Mouse (Mus musculus): ENCODE measurements around the gene Med13. TPM values are rescaled to one million over a fixed set of nuclear protein-coding genes. Genes with fewer than 3 reads are reported as not detected.
A peak's percentile ranks its signal among the peaks of the same experiment; 100 is the strongest.
"Not testable (repeated sequence)": the region's sequence is repeated elsewhere in the genome, so short reads cannot be mapped to it uniquely, and the experiment has no call there.

Med13 gene
- polyA plus RNA-seq, 1 experiment from 2014 or later: 7.0 TPM

DNA sequence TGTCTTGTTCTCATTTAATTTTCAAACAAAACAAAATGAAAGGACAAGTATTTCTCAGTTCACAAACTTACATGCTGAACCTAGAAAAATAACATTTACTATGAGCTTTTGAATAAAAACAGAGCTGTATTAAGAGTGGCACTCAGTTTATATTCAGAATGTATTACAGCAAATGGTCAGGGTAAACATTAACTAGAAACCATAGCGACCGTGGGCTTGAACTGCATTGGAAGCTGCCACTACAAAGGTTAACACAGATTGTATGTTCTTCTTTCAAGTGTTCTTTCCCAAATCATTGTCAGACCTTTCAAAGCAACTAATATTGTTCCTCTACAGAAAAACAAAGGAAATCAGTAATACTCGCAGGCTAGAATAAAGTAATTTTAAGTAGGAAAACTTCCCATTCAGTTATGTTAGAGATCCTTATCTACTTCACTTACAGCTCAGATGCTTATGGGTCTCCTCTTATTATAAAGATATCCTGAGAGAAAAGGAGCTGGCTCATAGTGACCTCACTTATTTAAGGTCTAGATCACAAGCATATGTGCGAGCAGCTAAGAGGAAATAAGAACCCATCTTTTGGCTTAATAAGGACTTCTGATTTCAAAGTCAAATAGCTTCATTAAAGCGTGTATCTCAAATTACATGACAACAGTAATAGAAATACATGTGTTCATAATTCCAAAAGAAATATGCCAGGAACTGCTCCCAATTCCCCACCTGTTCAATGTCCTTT, 9.8 kb downstream of the Med13 start:
- no peaks in the 10 kb centered on the region for H3K9me3 ChIP-seq
- H3K4me1 ChIP-seq (replicated peaks): peaks cover 4% of the 10 kb centered on the region; the same call in 1 of the 2 replicates
- H3K9ac ChIP-seq: no peak overlapping the region
- no peak overlapping the region for H3K27ac ChIP-seq
- H3K4me2 ChIP-seq (replicated peaks): peak overlapping the region; percentile 17; the same call in 1 of the 2 replicates
- ATAC-seq: peak; percentile 64; the same call in 1 of the 2 replicates
- no peak overlapping the region for H3K4me3 ChIP-seq (replicated peaks)
- no peaks in the 10 kb centered on the region for H3K36me3 ChIP-seq
- WGBS: 43% methylated on average over 5 of the region's 5 CpGs
- no peaks in the 10 kb centered on the region for H3K27me3 ChIP-seq (replicated peaks)

DNA sequence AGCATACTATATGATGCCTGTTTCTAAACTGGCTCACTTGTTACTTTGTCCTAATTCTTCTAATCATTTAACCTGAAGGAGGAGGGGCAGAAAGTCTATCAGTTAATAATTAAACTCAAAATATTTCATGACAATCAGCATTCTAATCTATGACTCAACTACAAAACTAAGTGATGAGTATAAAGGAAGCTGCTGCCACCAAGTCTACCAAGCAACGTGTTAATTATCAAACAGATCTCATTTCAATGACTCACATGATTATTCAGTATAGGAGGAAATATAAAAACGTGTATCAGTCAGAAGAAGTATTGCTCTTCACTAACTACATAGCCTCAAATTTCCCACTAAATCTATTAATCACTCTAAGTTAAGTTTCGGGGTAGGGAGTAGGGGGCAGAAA, 10.9 kb downstream of the Med13 start:
- peak; percentile 73 for ATAC-seq
- WGBS: 57% methylated on average over 3 of the region's 3 CpGs
- Histone ChIP-seq H3K27ac (no peak overlapping the region), H3K4me1 (replicated peaks) (no peaks in the 10 kb centered on the region), H3K4me2 (replicated peaks) (no peak overlapping the region), H3K4me3 (replicated peaks) (no peak overlapping the region), H3K36me3 (no peaks in the 10 kb centered on the region), H3K9me3 (no peaks in the 10 kb centered on the region), H3K9ac (no peak overlapping the region), H3K27me3 (replicated peaks) (no peaks in the 10 kb centered on the region)

GRCm38 (mm10) chr11:86344940-86345339, 12.5 kb downstream of the Med13 start:
- H3K4me2 ChIP-seq (replicated peaks); H3K9ac ChIP-seq; H3K27ac ChIP-seq; H3K9me3 ChIP-seq; H3K4me3 ChIP-seq (replicated peaks); ATAC-seq; H3K27me3 ChIP-seq (replicated peaks); H3K36me3 ChIP-seq; H3K4me1 ChIP-seq (replicated peaks): not testable (repeated sequence)
- 96% methylated on average over 1 of the region's 1 CpGs for WGBS

- peaks cover 8% of the 10 kb centered on the region for H3K36me3 ChIP-seq
- WGBS: 77% methylated on average over 5 of the region's 5 CpGs
- 0 out of 2 replicates have a peak, but pooled peaks have one; percentile 15 for ATAC-seq
Measured at GRCm38 (mm10) chr11:86324251-86324650, 33.2 kb downstream of the Med13 start.

GRCm38 (mm10) chr11:86314992-86315391, 42.4 kb downstream of the Med13 start:
- H3K9me3 ChIP-seq; ATAC-seq; H3K27me3 ChIP-seq (replicated peaks); H3K4me1 ChIP-seq (replicated peaks); H3K4me2 ChIP-seq (replicated peaks); H3K4me3 ChIP-seq (replicated peaks); H3K27ac ChIP-seq; H3K9ac ChIP-seq: not testable (repeated sequence)
- peaks cover 14% of the 10 kb centered on the region; the same call in 1 of the 2 replicates for H3K36me3 ChIP-seq
- 85% methylated on average over 3 of the region's 3 CpGs for WGBS

More at GRCm38 (mm10) chr11:86324251-86324650, 33.2 kb downstream of the Med13 start:
- Histone ChIP-seq H3K27ac (no peak overlapping the region; the same call in 1 of the 2 replicates), H3K27me3 (replicated peaks) (no peaks in the 10 kb centered on the region), H3K9me3 (no peaks in the 10 kb centered on the region), H3K4me3 (replicated peaks) (no peak overlapping the region), H3K9ac (no peak overlapping the region), H3K4me2 (replicated peaks) (no peak overlapping the region), H3K4me1 (replicated peaks) (no peaks in the 10 kb centered on the region)

GRCm38 (mm10) chr11:86310280-86310679, 47.1 kb downstream of the Med13 start:
- no peak overlapping the region for H3K27ac ChIP-seq
- H3K4me3 ChIP-seq (replicated peaks): no peak overlapping the region
- H3K27me3 ChIP-seq (replicated peaks): no peaks in the 10 kb centered on the region
- no peak overlapping the region for H3K9ac ChIP-seq
- H3K4me2 ChIP-seq (replicated peaks): no peak overlapping the region
- no peak for ATAC-seq
- H3K4me1 ChIP-seq (replicated peaks): no peaks in the 10 kb centered on the region
- H3K36me3 ChIP-seq: 0 out of 2 replicates have a peak, but pooled peaks cover 3% of the 10 kb centered on the region
- no peaks in the 10 kb centered on the region for H3K9me3 ChIP-seq
- 79% methylated on average over 6 of the region's 6 CpGs for WGBS

- H3K27me3 ChIP-seq (replicated peaks); H3K4me2 ChIP-seq (replicated peaks); H3K9ac ChIP-seq; H3K9me3 ChIP-seq; H3K4me3 ChIP-seq (replicated peaks); H3K36me3 ChIP-seq; H3K27ac ChIP-seq; H3K4me1 ChIP-seq (replicated peaks); ATAC-seq: not testable (repeated sequence)
- 94% methylated on average over 10 of the region's 10 CpGs for WGBS
Measured at GRCm38 (mm10) chr11:86292201-86292600, 65.2 kb downstream of the Med13 start.

- no peak for ATAC-seq
- H3K4me2 ChIP-seq (replicated peaks): no peak overlapping the region
- H3K36me3 ChIP-seq: 0 out of 2 replicates have a peak, but pooled peaks cover 3% of the 10 kb centered on the region
- H3K4me1 ChIP-seq (replicated peaks): no peaks in the 10 kb centered on the region
- no peak overlapping the region for H3K4me3 ChIP-seq (replicated peaks)
- 89% methylated on average over 6 of the region's 6 CpGs for WGBS
- H3K9ac ChIP-seq: no peak overlapping the region
- H3K9me3 ChIP-seq: no peaks in the 10 kb centered on the region
- no peak overlapping the region for H3K27ac ChIP-seq
- H3K27me3 ChIP-seq (replicated peaks): no peaks in the 10 kb centered on the region
Measured at GRCm38 (mm10) chr11:86291714-86292113, 65.7 kb downstream of the Med13 start.

GRCm38 (mm10) chr11:86285729-86286128, 71.7 kb downstream of the Med13 start:
- Histone ChIP-seq H3K4me2 (replicated peaks) (no peak overlapping the region), H3K27ac (no peak overlapping the region), H3K9me3 (no peaks in the 10 kb centered on the region), H3K36me3 (peaks cover 14% of the 10 kb centered on the region), H3K4me3 (replicated peaks) (no peak overlapping the region), H3K4me1 (replicated peaks) (no peaks in the 10 kb centered on the region), H3K27me3 (replicated peaks) (no peaks in the 10 kb centered on the region), H3K9ac (no peak overlapping the region)
- peak; percentile 63 for ATAC-seq
- 89% methylated on average over 8 of the region's 8 CpGs for WGBS

GRCm38 (mm10) chr11:86278442-86279102, 78.8 kb downstream of the Med13 start:
- no peaks in the 10 kb centered on the region for H3K9me3 ChIP-seq
- no peaks in the 10 kb centered on the region for H3K27me3 ChIP-seq (replicated peaks)
- H3K4me1 ChIP-seq (replicated peaks): no peaks in the 10 kb centered on the region
- no peak overlapping the region for H3K4me2 ChIP-seq (replicated peaks)
- no peak overlapping the region for H3K27ac ChIP-seq
- H3K36me3 ChIP-seq: peaks cover 8% of the 10 kb centered on the region
- 96% methylated on average over 6 of the region's 6 CpGs for whole genome bisulfite sequencing
- ATAC-seq: no peak
- no peak overlapping the region for H3K4me3 ChIP-seq (replicated peaks)
- no peak overlapping the region for H3K9ac ChIP-seq

DNA sequence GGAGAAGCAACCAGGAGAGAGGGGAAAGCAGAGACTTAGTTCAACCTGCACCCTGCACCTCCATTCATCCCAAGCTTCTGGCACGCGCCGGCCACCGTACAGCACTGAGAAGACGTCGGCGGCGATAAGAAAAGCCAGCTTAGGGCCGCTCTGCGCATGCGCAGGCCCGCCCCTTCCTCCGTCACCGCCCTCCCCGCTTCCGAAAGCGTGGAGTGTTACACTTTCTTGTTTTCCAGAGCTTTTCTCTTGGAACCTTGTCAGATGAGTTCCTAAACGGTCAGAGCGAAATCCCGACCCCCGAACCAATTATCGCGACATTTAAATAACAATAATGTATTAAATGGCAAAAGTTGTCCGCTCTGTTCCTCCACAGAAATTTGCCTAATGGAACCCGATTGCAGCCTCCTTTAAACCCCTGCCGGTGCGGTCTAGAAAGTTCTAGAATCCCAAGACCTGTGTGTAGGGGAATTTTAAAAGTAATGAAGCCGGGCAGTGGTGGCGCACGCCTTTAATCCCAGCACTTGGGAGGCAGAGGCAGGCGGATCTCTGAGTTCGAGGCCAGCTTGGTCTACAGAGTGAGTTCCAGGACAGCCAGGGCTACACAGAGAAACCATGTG, 99.8 kb downstream of the Med13 start, which contains the start of gene Ints2:
Ints2 (minus strand) TSS at position 116 of the 617 bp plus-strand sequence.
- H3K27me3 ChIP-seq (replicated peaks): no peaks in the 10 kb centered on the region
- H3K4me3 ChIP-seq (replicated peaks): peak within 1 kb of the TSS; percentile 64
- peak within 1 kb of the TSS; percentile 79 for H3K9ac ChIP-seq
- H3K27ac ChIP-seq: peak within 1 kb of the TSS; percentile 45
- H3K9me3 ChIP-seq: no peaks in the 10 kb centered on the region
- peaks cover 3% of the 10 kb centered on the region for H3K4me1 ChIP-seq (replicated peaks)
- ATAC-seq: peak; percentile 96
- H3K4me2 ChIP-seq (replicated peaks): peak within 1 kb of the TSS; percentile 75
- 0 out of 2 replicates have a peak, but pooled peaks cover 4% of the 10 kb centered on the region for H3K36me3 ChIP-seq
- 8% methylated on average over 32 of the region's 32 CpGs for WGBS

DNA sequence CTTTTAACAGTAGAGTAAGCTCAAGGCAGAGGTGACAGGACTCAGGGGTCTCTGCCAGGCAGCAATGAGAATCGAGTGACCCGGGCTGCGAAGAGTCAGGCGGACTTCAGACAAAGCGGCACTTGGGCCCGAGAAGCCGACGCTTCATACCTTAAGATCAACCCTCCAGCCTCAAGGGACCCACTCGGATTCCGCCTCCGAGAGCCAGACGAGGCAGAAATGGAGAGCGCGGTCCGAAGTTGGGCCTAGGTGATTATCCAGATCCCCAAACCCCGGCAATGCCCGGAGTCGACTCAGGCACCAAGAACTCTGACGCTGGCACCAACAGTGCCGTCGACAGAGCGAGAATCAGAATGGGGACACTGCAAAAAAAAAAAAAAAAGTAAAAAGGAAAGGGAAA, 100.3 kb downstream of the Med13 start:
- no peaks in the 10 kb centered on the region for H3K27me3 ChIP-seq (replicated peaks)
- peaks cover 3% of the 10 kb centered on the region for H3K4me1 ChIP-seq (replicated peaks)
- H3K4me2 ChIP-seq (replicated peaks): peak overlapping the region; percentile 75
- H3K4me3 ChIP-seq (replicated peaks): peak overlapping the region; percentile 64
- peak overlapping the region; percentile 41; the same call in 1 of the 2 replicates for H3K27ac ChIP-seq
- WGBS: under 1% methylated on average over 22 of the region's 22 CpGs
- H3K9ac ChIP-seq: peak overlapping the region; percentile 79
- peak; percentile 67 for ATAC-seq
- H3K9me3 ChIP-seq: no peaks in the 10 kb centered on the region
- H3K36me3 ChIP-seq: peaks cover 7% of the 10 kb centered on the region; the same call in 1 of the 2 replicates

All from intestine, embryonic 15.5 days (tissue).